Mouse (Mus musculus) cerebellum, adult 9-10 months (tissue): ENCODE measurements around the gene Plekha1.

ENCODE experiments used
- DNase-seq: peaks from one replicate; pipeline ENCODE4 v3.0.0; 2022

The Plekha1 gene

DNA sequence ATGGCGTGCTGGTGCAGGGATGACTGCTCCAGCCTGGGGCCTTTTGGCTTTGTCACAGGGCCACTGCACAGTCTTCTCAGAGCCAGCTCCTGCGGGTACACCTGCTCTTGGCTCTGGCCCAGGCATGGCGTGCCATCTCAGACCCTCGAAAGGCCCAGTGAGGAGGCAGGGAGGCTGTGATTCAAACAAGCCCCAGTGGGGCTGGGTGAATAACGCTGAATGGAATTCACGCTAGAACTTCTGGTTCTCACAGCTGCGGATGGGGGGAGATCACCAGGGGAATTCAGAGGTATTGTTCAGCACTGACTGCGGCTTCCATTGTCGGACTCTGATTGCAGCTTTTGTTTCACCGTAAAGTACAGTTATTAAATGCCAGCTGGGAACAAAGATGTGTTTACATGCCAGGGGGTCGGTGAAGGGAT lies 4.8 kb upstream of the Plekha1 start:
- no peak for DNase-seq

DNA sequence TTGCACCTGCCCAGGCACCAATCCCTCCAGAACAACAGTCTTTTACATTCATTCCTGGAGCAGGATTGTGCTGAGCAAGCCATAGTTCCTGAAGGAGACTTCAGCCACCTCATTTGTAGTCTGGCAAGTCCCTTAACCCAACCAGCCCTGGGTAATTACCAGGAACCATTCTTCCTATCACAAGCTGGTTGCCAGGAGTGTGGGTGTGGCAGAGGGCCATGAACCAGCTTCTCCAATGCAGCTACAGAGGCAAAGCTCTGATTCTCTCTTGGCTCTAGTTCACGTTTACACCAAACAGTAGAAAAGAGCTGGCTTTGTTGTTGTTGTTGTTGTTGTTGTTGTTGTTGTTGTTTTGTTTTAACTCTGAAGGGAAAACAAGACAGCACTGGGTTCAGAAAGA lies 3.1 kb upstream of the Plekha1 start:
- DNase-seq = no peak

DNA sequence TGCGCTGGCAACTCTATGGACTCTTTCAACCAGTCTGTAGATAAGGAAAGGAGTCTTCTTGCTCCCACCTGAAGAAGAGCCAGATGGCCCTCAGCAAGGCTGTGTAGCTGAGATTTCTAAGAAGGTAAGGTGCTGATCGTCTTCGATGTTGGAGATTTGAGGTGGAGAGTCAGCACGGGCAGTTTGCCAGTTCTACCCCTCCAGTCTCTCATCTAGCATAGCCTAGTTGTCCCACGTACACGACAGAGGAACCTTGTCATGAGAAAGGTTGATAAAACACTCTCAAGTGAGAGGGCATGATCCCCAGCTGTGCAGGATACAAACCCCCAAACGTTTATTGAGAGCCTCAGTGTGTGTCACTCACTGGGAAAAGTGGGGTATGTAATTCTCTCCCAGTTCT lies 845 bp upstream of the Plekha1 start:
- DNase-seq = peak; percentile 71

DNA sequence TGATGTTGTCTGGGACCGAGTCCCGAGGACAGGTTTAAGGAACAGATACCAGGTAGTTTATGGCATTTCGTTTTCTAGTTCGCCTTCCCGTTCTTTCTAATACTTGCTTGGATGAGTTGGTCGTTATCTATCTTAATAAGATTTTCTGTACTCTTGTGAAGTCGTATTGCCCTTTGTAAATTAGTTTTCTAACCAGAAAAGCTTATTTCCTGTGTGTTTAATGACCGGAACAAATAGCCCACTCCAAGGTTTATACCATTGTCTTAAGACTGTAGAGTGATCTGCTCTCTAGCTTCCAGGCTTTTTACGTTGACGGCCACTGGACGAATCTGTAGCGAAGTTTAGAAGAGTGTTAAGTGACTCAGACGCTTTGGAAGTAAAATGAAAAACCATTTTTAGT lies 1.1 kb downstream of the Plekha1 start:
- DNase-seq = no peak

DNA sequence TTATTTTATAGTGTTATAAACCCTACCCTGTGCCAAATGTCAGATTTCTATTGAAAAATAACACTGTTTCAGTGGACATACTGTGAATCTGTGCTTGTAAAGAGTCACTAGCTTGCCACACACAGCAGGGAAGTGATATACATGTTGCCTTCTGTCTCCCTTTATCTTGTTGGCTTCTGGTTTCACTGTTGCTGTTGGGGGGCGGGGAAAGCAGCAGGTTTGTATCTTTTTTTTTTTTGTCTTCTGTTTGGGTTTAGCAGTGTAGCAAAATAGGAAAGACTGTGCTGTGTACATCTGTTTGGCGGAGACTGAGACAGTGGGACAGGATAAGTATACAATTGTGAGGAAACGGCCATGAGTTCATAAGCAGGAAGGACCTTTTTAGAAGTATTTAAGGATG lies 1.7 kb downstream of the Plekha1 start:
- no peak for DNase-seq

DNA sequence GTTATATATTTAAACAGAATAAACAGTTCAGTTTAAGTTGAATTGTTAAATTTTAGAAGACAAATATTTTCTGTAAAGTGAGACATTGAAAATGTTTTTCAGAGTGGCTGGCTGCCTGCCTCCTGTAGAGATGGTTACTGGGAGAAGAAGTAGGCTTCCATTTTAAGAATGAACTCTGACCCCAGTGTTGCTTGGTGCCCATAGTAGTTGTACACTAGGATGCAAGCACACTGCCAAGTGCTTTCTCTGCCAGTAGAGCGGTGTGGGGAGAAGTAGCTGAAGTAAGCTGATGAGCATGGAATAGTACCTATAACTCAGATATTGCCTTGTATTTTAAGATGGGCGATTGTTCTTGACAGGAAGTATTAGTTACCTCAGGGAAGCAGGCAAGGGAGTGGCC lies 18.6 kb downstream of the Plekha1 start:
- no peak for DNase-seq

DNA sequence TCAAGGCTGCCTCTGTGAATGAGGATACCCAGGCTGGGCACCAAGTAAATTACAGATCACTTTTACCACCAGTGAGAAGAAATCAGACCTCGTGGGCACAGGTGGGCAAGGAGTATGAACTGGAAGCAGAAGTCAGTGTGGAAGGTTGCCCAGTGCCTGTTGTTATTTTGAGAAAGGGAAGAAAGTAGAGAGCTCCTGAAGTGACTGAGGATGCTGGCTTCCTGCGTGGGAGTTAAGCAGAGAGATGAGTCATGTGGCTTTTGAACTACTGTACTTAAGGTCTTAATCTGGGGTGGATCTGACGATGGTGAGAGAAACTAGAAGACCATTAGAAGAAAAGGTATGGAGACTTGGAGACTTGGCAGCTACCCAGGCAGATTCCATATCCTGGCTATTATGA lies 20.7 kb downstream of the Plekha1 start:
- DNase-seq = no peak

DNA sequence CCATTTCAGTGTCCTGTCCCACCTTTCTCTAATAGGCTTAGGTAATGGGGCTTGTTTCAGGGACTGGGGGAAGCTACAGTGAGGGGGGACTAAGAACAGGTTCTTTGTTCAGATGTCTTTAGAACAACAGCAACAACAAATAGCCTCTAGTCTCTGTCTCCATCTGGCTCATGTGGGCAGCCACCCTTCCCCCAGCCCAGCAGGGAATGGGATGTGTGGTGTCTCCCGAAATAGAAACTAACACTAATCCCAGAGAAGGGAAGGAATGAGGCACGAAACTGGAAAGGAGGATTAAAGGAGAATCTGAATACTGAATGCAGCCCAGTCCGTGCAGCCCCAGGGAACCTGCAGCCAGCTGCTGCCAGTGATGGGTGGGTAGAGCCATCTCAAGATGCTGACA lies 22.4 kb downstream of the Plekha1 start:
- peak; percentile 64 for DNase-seq

DNA sequence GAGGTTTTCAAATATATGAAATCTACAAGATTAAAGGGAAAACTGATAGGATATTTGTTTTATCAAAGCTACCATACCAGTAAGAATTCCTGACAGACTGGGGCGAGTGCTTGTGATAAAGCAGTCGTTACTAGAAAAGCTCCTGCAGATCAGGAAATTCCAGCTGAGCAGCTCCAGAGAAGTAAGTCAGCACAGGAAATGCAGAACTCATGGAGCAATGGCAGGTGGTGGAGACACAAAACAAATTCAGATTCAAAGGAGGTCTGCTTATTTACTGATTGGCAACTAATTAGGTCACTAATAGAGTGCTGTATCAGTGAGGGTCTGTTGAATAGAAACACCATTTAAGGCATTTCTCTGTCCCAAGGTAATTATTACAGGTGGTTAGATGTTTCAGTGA lies 25.3 kb downstream of the Plekha1 start:
- no peak for DNase-seq

DNA sequence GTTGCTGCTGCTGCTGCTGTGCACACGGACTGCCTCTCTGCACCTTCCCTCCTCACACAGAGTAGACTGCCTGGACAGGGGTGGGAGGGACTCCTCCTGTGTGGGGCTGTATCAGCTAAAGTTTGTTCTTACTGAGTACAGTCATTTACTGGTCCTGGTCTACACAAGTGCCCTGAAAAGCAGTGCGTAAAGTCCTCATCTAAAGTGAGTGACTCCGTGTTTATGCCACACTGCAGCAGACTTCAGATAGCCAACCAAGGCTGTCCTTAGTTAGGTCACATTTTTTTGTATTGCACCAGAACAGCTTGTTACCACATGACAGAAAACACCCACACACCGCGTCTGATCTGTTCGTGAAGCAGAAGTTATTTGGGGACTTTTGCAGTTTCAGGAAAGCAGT lies 27.4 kb downstream of the Plekha1 start:
- no peak for DNase-seq

DNA sequence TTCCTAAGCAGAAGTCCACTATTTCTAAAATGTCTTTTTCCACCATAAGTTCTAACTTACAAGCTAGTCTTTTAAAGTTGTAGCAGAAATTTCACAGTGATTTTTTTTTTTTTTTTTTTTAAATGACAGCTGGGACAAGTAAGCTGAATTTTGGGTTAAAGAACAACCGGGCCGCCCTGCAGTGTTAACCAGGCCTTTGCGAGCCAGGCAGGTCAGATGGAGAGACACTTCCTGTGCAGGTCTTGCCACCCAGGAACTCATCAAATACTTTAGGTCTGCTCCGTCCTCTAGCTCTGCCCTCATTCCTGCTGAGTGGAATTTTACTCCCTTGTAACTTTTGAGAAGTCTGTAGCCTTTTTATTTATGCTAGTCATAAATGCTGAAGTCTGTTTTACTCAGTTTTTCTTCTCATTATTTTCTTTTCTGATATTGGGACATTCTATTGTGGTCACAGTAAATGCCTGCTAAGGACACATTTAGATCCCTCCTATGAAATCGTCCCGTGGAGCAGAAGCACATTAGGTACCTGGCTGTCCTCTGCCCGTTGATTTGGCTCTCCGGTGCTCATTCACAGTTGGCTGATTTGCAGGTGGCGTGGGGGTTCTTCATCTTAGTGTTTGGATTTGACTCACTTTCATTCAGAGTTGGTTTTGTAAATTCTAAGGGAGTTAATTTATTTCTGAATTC lies 29.5 kb downstream of the Plekha1 start:
- no peak for DNase-seq

DNA sequence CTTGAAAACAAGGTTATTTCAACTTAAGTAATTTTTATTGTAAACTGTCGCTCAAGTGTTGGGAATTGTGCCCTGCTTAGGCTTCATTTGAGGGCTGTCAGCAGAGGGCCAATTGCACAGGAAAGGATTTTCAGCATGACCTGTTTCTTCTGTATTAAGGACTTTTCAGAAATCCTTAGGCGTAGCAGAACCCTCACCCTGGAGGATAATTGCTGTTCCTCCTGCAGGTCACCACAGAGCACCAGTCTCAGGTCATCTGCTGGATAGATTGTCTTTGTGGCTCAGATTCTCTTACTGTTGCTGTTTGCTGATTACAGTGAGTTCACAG lies 30.0 kb downstream of the Plekha1 start:
- DNase-seq = peak; percentile 58

DNA sequence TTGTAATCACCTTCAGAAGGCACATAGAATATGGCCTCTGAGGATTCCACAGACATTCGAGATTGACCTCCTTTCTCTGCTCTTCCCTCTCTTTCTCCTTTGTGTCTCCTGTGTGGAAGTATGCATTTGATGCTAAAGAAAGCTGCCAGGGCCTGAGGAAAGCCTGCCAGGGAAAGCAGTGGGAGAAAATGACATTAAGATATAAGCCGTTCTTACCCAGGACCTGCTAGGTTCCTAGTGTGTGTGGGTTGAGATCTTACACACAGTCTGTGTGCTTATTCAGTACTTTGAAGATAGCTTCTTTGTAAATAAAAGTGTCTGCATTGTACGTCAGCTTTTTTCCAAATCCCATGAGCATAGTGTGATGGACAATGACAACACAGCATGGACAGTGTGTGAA lies 30.5 kb downstream of the Plekha1 start:
- DNase-seq = peak; percentile 30

DNA sequence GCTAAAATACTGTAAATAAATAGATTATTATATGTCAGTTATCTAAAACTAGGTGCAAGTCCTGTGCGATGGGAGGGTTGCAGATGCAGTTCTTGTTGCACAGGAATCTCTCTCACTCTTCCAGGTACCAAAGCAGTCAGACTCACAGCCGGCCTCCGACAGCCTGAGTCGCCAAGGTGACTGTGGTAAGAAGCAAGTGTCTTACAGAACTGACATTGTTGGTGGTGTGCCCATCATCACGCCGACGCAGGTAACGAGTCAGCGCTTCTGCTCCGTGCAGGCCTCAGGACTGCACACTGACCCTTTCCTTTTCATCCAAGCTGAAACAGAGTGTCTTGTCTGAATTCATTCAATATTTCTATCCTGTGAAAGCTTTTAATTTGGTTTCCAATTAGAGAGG lies 31.6 kb downstream of the Plekha1 start:
- DNase-seq = no peak

DNA sequence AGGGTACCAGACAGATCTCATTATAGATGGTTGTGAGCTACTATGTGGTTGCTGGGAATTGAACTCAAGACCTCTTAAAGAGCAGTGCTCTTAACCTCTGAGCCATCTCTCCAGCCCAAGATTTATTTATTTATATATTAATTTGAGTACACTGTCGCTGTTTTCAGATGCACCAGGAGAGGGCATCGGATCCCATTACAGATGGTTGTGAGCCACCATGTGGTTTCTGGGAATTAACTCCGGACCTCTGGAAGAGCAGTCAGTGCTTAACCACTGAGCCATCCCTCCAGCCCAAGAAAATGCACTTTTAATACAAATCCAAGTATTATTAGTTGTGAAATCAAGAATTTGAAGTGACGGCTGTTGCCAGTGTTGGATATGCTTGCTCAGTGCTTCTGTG lies 32.8 kb downstream of the Plekha1 start:
- peak; percentile 38 for DNase-seq

DNA sequence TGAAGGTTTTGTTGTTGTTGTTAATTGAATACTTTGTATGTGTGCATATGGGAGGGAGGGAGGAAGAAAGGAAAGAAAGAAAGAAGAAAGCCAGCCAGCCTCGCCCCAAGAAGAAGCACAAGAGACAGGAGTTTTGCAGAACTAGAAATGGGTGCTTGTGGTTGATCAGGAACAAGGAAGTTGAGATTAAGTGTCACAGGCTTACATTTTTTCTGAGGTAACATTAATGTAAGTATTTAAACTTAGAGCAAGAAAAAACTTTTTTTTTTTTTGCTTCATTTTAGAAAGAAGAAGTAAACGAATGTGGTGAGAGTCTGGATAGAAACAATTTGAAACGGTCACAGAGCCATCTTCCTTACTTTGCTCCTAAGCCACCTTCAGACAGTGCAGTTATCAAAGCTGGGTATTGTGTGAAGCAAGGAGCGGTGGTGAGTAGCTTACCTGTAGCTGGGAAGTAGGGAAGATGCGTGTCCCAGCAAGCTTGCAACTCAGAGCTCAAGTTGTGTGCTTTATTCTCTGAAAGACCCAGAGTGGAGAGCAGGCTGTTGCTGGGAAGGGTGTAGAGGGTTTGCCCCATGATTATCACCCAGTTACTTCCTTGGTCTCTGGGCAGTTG lies 34.8 kb downstream of the Plekha1 start:
- no peak for DNase-seq

DNA sequence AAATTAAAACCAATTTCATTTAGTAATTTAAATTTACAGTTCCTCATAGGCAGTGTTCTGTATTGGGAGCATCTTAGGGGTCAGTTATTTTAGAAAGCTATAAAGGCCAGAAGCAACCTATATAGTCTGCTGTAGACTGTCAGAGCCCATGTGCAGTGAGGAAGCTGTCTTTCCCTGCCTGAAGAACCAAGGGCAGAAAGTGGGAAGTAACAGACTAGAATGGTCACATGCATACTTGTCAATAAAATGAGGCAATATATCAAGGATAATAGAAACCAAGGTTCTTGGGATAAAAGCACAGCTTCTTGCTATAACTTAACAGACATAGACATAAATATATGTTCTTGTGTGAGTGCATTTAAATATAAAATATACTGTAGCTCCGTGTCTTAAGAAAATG lies 37.4 kb downstream of the Plekha1 start:
- DNase-seq = no peak

DNA sequence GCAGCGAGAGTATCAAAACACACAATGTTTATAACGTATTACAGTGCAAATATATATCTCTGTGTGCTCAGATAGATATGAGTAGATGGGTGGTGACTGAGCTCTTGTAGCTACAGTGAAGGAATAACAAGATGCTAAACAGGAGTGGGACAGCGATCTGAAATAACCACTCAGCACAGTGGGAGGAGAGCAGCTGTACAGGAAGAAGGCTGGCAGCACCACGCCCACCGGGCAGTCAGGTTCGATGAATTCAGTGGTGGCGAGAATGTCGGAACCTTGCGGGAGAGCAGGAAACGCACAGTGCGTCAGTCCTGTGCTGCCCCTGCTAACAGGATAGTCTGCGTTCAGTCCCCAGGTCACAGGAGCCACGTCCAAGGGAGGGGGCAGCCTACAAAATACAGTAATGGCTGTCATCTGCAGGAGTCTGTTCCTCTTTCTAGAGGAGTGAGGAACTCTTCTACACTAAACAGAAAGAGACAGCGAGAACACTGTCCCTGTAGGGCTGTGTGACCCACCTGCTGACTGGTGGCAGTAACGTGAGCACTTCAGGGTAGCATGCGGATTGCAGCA lies 38.0 kb downstream of the Plekha1 start:
- DNase-seq = no peak

DNA sequence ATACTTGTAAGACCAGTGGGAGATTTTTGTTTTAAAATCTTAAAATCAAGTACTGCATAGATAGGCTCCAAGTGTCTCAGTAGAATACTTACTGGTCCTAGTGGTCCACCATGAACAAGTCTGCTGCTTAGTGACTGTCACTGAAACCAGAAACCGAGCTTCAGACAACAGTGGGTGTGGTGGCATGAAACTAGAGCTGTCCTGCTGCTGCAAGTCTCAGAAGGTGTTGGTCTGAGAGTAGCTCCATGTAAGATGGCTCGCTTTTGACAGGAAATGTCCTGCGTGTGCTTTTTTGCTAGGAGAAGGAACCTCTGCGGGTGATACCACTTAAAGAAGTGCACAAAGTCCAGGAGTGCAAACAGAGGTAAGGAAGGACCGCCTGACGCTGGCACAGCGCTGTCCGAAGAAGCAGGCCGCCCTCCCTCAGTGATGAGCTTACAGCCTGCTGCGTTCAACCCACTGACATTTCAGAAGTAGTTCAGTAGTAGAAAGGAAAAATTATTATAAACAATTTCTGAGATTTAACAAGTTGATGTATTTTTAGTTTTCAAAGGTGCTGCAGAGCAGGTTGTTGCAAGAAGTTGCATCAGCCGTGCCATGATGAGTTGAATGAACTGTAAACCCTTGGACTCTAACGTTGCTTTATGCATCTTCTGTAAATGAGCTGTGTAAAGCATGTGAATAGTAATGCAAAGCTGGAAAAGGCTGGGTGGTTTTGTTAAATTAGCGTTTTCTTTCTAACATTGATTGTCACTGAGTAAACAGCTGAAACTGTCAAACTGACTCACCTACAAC lies 39.2 kb downstream of the Plekha1 start:
- no peak for DNase-seq

DNA sequence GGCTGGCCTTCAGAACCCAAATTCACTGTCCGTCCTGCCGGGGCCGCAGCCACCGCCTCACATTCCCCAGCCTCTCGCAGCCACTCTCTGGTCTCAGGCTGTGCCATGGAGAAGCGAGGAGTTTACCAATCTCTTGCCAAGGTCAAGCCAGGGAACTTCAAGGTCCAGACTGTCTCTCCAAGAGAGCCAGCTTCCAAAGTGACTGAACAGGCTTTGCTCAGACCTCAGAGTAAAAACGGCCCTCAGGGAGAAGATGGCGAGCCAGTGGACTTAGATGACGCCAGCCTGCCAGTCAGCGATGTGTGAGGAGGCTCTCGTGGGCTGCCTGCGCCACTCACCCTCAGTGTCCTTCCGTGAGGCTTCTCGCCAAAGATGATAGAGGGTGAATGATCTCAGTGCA lies 45.3 kb downstream of the Plekha1 start:
- DNase-seq = no peak

DNA sequence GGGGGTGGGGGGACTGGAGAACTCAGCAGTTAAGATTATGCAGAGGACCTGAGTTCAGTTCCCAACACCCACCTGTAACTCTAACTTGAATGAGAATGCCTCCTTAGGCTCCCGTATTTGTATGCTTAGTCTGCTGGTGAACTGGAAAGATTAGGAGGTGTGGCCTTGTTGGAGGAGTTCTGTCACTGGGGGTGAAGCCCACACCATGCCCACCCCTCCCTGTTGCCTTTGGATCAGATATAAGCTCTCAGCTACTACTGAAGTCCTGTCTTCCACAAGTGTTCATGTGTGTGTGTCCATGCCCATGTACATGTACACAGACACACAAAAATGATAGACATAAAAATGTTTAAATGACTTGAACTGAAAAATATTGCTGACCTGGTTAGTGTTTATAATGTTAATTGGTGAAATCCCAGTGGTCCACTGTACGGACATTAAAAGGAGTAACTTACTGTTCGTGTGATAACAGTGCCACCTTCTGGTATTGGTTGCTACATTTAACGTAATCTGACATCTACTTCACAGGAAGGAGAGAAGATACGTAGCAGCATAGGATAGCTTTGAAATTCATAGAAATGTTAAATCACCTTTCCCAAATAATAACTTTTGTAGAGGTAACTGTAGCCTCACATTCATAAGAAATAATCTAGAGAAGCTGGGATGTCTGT lies 49.3 kb downstream of the Plekha1 start:
- DNase-seq = peak; percentile 79

DNA sequence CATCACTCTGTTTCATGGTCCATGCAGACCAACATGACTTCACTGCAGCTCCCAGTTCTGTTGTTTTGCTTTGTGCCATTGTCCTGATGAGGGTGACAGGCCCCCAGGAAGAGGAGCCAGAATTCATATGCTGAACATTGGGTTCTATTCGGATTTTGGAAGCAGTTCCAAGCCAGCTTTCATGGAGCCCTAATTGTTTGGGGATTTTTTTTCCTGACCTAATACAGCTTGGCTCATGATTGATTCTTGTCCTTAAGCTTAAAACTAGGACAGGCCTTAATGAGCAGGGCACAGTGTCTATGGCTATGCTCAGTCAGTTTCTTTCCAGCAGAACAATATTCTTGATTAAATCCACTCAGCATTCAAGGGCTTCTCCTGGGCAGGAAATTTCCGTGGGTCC lies 52.7 kb downstream of the Plekha1 start:
- DNase-seq = no peak

DNA sequence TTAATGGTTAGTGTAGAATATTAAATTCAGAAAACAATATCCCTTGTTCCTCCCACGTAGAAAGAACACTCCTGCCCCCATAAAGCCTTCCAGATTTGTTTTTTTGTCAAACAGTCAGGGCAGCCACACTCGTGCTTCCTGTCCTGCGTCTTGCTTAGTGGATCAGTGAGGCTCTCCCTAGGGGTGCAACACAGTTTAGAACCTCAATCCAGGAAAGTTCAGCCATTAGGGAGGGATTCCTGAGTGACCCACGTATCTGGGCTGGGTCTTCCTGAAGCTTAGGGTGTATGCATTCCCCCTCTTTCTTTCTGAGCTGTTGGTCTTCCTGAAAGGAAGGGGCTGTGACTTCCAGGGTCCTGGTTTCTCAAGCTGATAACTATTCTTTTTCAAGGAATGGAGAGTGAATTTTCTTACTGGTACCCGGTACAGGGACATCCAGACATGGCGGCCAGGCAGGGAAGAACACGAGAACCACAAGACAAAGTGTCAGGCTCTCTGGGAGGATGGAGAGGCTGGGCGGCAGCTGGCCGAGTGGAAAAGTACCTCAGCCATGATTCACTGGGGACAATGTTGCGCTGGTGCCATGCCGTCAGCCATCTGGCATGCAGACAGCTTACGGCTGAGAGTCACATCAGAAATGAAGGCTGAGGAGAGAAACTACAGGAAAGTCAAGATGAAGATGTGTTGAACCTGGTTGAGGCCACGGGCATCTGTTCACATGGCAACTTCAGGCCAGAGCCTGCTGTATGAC lies 57.6 kb downstream of the Plekha1 start:
- no peak for DNase-seq
